Mouse (Mus musculus): ENCODE data around the gene Unc79. TPM values are rescaled to one million over a fixed set of nuclear protein-coding genes. Genes with fewer than 3 reads are reported as not detected.

Gene Unc79
- 0.32 TPM for polyA plus RNA-seq (2014; fragmentation: Illumina TruSeq; extraction: RNeasy Lipid Tissue Mini Kit (QIAGEN cat#74804); ENCODE audit: low read depth, low replicate concordance)

DNA sequence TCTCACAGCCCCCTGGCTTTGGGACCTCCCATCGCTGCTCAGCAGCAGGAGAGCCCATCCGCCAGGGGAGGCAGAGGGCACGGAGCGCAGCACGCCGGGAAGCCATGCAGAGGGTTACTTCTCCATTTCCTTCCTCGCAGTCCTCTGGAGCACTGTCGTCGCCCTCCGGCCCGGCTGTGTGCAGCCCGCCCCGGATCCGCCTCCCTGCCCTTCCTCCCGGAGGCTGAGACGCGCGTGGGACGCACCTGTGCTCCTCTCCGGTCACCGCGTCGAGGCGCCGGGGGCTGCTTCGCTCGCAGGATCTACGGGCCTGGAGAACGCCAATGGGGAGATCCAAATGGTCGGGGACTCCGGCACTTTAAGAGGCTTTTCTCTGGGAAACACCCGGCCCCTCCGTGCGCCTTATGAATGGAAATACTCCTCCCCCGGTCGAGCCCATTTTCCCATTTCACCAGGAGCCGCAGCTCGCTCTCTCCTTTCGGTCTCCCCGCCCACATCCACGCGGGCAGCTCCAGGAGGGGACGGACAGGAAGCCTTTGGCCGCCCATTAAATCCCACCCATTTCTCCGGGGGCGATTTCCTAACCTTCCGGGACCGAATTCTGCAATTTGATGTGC, at the start of gene Unc79:
Unc79 (plus strand) TSS at position 82 of the 617 bp plus-strand sequence.

DNA sequence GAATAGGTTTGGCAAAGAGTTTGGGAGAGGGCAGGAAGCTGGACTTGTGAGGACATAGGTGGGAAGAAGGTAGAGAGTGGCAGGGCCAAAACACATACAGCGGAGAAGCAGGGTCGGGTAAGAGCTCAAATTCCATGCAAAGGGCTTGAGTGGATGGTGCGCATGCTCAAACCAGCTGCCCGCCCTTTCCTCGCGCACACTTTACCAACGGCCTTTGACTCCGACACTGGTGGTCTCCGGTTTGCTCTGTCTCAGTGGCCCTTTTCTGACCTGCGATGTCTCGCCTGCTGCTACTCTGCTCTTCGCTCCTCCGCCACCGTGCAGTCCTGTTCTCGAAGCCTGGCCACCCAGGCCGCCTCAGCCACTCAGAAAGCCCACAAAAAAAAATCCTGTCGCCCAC, 49.6 kb upstream of the Unc79 start, which contains the start of gene Cox8c:
Cox8c (plus strand) TSS at position 226 of the 400 bp plus-strand sequence.

Other genes starting within 250 kb of the Unc79 start
- gene Itpk1, start 243.9 kb upstream of the Unc79 start, polyA plus RNA-seq (2014; fragmentation: Illumina TruSeq; extraction: RNeasy Lipid Tissue Mini Kit (QIAGEN cat#74804); ENCODE audit: low read depth, low replicate concordance), result 0.87 TPM
- gene Moap1, start 205.2 kb upstream of the Unc79 start, polyA plus RNA-seq (2014; fragmentation: Illumina TruSeq; extraction: RNeasy Lipid Tissue Mini Kit (QIAGEN cat#74804); ENCODE audit: low read depth, low replicate concordance), result not detected
- gene Tmem251, start 205.1 kb upstream of the Unc79 start, polyA plus RNA-seq (2014; fragmentation: Illumina TruSeq; extraction: RNeasy Lipid Tissue Mini Kit (QIAGEN cat#74804); ENCODE audit: low read depth, low replicate concordance), result 4.6 TPM
- not detected for gene Gm28051, start 191.1 kb upstream of the Unc79 start, polyA plus RNA-seq (2014; fragmentation: Illumina TruSeq; extraction: RNeasy Lipid Tissue Mini Kit (QIAGEN cat#74804); ENCODE audit: low read depth, low replicate concordance)
- 7.5 TPM for gene Gon7, start 191.1 kb upstream of the Unc79 start, polyA plus RNA-seq (2014; fragmentation: Illumina TruSeq; extraction: RNeasy Lipid Tissue Mini Kit (QIAGEN cat#74804); ENCODE audit: low read depth, low replicate concordance)
- gene Ubr7, start 190.9 kb upstream of the Unc79 start, polyA plus RNA-seq (2014; fragmentation: Illumina TruSeq; extraction: RNeasy Lipid Tissue Mini Kit (QIAGEN cat#74804); ENCODE audit: low read depth, low replicate concordance), result 9.9 TPM
- gene Gm20604, start 190.2 kb upstream of the Unc79 start, polyA plus RNA-seq (2014; fragmentation: Illumina TruSeq; extraction: RNeasy Lipid Tissue Mini Kit (QIAGEN cat#74804); ENCODE audit: low read depth, low replicate concordance), result 3.9 TPM
- 10.9 TPM for gene Btbd7, start 70.4 kb upstream of the Unc79 start, polyA plus RNA-seq (2014; fragmentation: Illumina TruSeq; extraction: RNeasy Lipid Tissue Mini Kit (QIAGEN cat#74804); ENCODE audit: low read depth, low replicate concordance)
- not detected for gene Cox8c, start 49.5 kb upstream of the Unc79 start, polyA plus RNA-seq (2014; fragmentation: Illumina TruSeq; extraction: RNeasy Lipid Tissue Mini Kit (QIAGEN cat#74804); ENCODE audit: low read depth, low replicate concordance)